Mouse (Mus musculus) ES-Bruce4 (cell line): Measurements from ENCODE around the gene Ckap4.

Source experiments
- EP300 ChIP-seq: IDR thresholded peaks from 2 replicates; pipeline ENCODE4 v1.6.1; 2011; ENCODE audit warnings: low read depth, low read length; ENCODE audit not compliant: insufficient read depth
- POLR2A ChIP-seq: IDR thresholded peaks from one replicate; pipeline ENCODE4 v1.8.1; 2011; ENCODE audit warnings: low read length; ENCODE audit not compliant: insufficient read depth

GRCm38 (mm10) chr10:84539651-84540050 is 5.8 kb upstream of the Ckap4 start:
- TF ChIP-seq EP300 = no peak
- TF ChIP-seq POLR2A = no peak
